Mouse (Mus musculus) layer of hippocampus, postnatal 10 days (tissue): ENCODE data around the gene Mlx. TPM values are rescaled to one million over a fixed set of nuclear protein-coding genes. Genes with fewer than 3 reads are reported as not detected.
A peak's percentile ranks its signal among the peaks of the same experiment; 100 is the strongest.

ENCODE experiments used
- DNase-seq, 2 experiments: peaks; one replicate each; pipeline ENCODE4 v3.0.0; 2021; ENCODE audit warnings: low spot score in 2 of 2
- total RNA-seq, 2 experiments: library from RNA; stranded (reverse); gene quantifications; 2 replicates each; pipeline ENCODE4 v1.2.3; 2021

The Mlx gene
- total RNA-seq, 2 experiments from 2014 or later: 39.2 to 50.3 TPM

GRCm38 (mm10) chr11:101064462-101064861 lies 22.6 kb upstream of the Mlx start:
- DNase-seq: no peak

DNA sequence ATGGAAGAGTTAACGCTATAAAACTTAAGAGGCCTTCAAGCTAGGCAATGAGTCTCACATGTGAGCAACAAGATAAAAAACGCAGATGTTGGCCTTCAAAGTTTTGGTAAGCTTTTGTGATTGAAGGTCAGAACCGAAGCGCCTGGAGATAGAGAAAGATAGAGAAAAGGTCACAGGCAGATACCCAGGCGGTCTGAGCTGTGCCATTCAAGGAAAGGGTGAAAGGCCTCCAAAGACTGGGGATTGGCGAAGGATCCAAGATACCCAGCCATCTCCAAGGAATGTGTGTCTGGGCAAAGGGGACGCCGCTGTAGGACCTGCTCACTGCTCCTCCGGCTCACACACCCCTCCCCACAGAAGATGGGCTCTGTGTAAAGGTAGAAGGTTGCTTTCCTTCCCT lies 22.1 kb upstream of the Mlx start:
- no peak for DNase-seq

- peak; percentile 83 to 88 for DNase-seq
Observed at GRCm38 (mm10) chr11:101066549-101067412, 20.3 kb upstream of the Mlx start.

GRCm38 (mm10) chr11:101069391-101070188 lies 17.5 kb upstream of the Mlx start, which contains the start of gene Naglu:
Gene Naglu (plus strand): TSS chr11:101070012.
- DNase-seq: peak; percentile 92 to 96

DNA sequence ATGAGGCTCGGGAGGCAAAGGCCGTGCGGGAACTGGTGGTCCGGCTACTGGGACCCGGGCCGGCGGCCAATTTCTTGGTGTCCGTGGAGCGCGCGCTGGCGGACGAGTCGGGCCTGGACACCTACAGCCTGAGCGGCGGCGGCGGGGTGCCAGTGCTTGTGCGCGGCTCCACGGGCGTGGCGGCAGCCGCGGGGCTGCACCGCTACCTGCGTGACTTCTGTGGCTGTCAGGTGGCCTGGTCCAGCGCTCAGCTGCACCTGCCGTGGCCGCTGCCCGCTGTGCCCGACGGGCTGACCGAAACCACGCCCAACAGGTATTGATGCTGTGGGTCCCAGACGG lies 16.9 kb upstream of the Mlx start:
- DNase-seq: no peak

DNA sequence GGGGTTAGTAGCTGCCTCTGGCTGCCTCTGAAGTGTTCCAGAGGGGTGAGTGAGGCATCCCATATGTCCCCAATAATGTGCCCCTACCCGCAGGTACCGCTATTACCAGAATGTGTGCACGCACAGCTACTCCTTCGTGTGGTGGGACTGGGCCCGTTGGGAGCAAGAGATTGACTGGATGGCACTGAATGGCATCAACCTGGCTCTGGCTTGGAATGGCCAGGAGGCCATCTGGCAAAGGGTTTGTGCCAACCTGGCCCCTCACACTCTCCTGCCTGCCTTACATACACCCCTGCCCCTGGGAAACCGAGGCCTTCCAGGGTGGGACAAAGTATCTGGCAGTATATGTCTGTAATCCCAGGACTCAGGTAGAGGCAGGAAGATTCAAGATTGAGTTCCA lies 16.1 kb upstream of the Mlx start:
- DNase-seq: no peak

DNA sequence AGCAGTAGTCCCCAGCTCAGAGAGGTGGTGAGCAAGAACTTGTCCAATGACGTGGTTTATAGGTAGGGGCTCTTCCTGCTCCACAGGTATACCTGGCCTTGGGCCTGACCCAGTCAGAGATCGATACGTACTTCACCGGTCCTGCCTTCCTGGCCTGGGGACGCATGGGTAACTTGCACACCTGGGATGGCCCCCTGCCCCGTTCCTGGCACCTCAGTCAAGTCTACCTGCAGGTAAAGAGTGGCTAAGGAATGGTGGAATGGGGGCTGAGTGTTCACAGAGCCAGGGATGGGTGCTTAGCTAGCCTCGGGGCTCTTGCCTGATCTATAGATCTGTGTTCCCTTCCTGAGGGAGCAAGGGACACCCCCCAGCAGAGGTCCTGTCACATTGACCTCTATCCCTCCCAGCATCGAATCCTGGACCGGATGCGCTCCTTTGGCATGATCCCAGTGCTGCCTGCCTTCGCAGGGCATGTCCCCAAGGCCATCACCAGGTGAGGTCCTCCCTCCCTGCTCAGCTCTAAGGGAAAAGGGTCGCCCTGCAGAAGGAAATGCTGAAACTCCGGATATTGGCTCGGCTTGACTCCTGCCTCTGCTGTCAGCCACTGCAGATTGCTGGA lies 15.2 kb upstream of the Mlx start:
- DNase-seq: peak in 1 of 2 experiments; percentile 13

- DNase-seq: no peak
Observed at GRCm38 (mm10) chr11:101078121-101078520, 9.0 kb upstream of the Mlx start, which contains the start of gene Hsd17b1. Gene Hsd17b1 (plus strand): TSS chr11:101078411.

DNA sequence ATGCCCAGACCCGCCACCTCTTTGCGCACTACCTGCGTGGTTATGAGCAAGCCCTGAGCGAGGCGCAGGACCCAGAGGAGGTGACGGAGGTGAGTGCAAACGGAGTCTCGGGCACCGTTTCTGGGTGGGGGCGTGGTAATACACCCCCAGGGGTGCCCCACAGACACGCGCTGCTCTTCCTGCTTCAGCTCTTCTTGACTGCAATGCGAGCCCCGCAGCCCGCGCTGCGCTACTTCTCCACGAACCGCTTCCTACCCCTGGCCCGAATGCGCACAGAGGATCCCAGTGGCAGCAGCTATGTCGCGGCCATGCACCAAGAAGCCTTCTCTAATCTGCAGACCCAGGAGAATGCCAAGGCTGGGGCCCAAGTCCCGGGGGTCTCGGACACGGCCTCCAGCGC lies 7.3 kb upstream of the Mlx start:
- no peak for DNase-seq

- DNase-seq: no peak
Observed at GRCm38 (mm10) chr11:101080421-101080820, 6.7 kb upstream of the Mlx start.

- no peak for DNase-seq
Observed at GRCm38 (mm10) chr11:101081659-101082058, 5.4 kb upstream of the Mlx start.

GRCm38 (mm10) chr11:101082208-101083082 lies 4.6 kb upstream of the Mlx start, which contains the start of gene Coasy:
Gene Coasy (plus strand): TSS chr11:101082565.
- peak; percentile 82 to 84 for DNase-seq

DNA sequence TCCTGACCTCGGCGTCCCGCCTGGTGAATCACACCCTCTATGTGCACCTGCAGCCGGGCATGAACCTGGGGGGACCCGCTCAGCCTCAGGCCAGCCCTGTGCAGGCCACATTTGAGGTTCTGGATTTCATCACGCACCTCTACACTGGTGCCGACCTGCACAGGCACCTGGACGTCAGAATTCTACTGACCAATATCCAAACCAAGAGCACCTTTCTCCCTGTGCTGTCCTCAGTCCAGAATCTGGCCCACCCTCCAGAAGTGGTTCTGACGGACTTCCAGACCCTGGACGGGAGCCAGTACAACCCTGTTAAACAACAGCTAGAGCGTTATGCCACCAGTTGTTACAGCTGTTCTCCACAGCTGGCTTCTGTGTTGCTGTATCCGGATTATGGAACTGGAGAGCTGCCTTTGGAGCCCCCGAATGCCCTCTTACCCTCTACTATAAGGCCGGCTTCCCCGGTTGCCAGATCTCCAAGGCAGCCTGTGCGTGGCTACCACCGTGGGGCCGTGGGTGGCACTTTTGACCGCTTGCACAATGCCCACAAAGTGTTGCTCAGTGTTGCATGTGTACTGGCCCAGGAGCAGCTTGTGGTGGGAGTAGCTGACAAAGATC lies 3.9 kb upstream of the Mlx start:
- DNase-seq: no peak

DNA sequence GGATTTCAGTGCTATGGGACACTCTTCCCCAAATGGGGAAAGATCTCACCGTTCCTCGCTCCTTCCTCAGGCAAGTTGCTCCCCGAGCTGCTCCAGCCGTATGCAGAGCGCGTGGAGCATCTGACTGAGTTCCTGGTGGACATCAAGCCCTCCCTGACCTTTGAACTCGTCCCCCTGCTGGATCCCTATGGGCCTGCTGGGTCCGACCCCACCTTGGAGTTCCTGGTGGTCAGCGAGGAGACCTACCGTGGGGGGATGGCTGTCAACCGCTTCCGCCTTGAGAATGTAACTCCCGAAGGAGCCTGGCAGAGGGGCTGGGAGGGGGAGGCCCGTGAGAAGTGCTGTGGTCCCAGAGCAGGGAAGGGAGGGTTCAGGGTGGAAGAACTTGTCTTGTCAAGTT lies 2.8 kb upstream of the Mlx start:
- no peak for DNase-seq

GRCm38 (mm10) chr11:101084811-101085210 lies 2.3 kb upstream of the Mlx start:
- DNase-seq: no peak

- DNase-seq: no peak
Observed at GRCm38 (mm10) chr11:101085617-101086322, 1.3 kb upstream of the Mlx start.

DNA sequence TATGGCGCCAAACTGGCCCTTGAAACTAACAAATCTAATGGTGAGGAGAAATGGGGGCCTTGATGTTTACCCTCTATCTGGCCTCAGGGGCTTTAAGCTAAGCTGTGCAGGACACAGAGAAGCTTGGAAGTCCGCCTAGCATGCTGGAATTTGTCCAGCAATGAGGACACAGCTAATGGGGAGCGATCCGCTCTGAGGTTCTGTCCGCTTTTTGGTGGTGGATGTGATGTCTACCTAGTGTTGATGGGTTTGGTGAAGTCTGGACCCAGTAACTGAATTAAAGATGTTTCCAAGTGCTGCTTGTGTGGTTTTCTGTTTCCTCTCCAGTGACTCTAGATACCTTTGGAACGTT lies 778 bp upstream of the Mlx start:
- no peak for DNase-seq

GRCm38 (mm10) chr11:101087682-101088055 lies 592 bp downstream of the Mlx start:
- DNase-seq: no peak

GRCm38 (mm10) chr11:101089931-101090330 lies 2.9 kb downstream of the Mlx start:
- DNase-seq: no peak

DNA sequence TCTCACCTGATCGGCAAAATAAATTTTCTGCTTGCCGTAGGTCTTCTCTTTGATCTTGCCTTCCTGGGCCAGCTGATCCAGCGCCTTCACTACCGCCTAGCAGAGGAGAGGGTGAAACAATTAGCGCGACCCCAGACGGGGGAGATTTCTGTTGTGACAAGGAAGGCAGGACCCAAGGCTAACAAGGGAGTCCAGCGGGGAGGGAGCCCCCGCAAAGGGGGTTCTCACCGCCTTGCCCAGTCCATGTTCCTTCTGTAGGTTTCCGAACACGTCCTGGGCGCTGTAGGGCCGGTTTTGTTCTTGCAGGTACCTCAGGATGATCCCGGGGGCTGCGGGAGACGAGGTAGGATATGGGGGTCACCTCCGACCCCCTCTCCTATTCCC lies 7.8 kb downstream of the Mlx start:
- no peak for DNase-seq
